Mouse (Mus musculus) T-helper 1 cell (primary cell): Measurements from ENCODE around the gene Tmem98.

ENCODE experiments used
- in situ Hi-C: fragments of 300-600 bp; cut with MboI, MseI; formaldehyde crosslinking; loops from one replicate; pipeline ENCODE4 v1.15.1; 2025; ENCODE audit warnings: high pct_unique_total_duplicates

Gene Tmem98

GRCm38 (mm10) chr11:80851859-80852258, 41.9 kb downstream of the Tmem98 start:
- in situ Hi-C loops = no loop called here

GRCm38 (mm10) chr11:80853014-80853413, 43.0 kb downstream of the Tmem98 start:
- in situ Hi-C loops = no loop called here

GRCm38 (mm10) chr11:80854430-80854829, 44.5 kb downstream of the Tmem98 start:
- in situ Hi-C loops = no loop called here

DNA sequence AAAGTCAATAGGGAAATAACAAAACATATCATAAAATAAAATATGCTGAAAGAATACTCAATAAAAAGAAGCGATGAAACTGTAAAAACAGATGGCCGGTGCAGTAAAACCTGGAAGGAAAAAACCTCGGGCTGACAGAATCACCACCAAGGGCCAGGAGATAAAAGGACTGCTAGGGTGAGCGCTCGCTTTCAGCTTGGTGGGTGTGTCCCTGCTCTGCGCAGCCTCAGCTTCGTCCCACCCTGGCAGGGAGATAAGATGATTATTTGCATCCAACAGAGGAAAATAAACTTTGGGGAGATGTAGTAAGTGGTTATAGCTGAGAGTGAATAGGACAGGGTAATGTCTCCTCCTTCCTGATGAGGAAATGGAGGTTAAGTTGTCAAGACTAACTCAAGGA, 44.9 kb downstream of the Tmem98 start:
- in situ Hi-C loops = no loop called here

GRCm38 (mm10) chr11:80856827-80857226, 46.9 kb downstream of the Tmem98 start:
- in situ Hi-C loops = no loop called here

GRCm38 (mm10) chr11:80858065-80858464, 48.1 kb downstream of the Tmem98 start, which contains the start of gene Spaca3:
Gene Spaca3, plus strand, starts transcription at chr11:80858365.
- in situ Hi-C loops = no loop called here

GRCm38 (mm10) chr11:80862941-80863340, 53.0 kb downstream of the Tmem98 start:
- in situ Hi-C loops = loop anchor here (5.0 kb wide), 1 partner anchor 56 kb away; no protein-coding TSS in a partner anchor

DNA sequence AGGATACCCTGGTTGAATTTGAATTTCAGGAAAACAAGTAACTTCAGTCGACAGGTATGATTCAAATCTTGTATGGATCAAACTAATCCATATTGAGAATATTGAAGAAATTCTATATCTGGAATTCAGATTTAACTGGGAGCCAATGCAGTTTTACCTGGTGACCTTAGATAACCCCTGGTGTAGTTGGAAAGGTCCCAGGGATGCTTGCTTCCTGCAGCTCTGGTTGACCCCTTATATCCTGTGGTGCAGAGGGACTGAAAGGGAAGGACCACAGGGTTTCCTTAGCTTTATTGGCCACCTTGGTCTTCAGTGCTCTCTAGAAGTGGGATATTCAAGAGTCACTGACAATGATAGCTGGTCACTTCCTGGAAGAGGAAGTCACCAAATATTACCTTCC, 58.1 kb downstream of the Tmem98 start:
- in situ Hi-C loops = no loop called here
